Mouse (Mus musculus): ENCODE data around the gene Efcab1. TPM values are rescaled to one million over a fixed set of nuclear protein-coding genes. Genes with fewer than 3 reads are reported as not detected.

Gene Efcab1
- 11.1 and 11.3 TPM in 2 replicates for polyA plus RNA-seq (2014; fragmentation: Nextera tagmentation; extraction: Ambion mirVana)

DNA sequence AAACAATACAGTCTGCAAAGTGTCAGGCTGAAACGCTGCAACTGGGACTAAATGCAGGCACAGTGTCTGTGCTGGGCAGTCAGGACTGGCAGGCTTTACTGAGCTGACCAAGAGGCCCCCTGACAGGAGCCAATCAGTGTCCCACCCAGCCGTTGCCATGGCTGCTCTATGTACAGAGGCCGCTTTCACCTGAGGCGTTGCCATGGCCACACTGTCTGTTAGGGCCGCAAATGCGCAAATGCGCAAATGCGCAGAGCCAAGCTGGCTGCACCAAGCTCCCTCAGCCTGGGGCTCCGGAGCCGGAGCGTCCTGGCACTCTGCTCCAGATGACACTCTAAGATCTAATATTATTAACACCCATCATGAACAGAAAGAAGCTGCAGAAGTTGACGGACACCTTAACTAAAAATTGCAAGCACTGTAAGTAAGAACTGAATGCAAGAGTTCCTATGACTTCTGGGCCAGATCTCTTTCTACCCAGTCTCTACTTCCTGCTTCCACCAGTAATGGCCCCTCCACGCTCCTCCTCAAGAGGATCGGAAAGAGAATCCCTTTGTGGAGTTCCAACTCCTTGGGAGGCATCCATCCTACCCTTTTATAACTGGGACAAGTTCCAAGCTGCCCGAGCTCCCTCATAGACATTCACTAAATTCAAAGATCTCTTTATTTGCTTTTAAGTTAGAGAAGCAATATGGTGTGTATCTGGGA, at the start of gene Efcab1:
Gene Efcab1 (plus strand): TSS at position 214 of the 708 bp plus-strand sequence.
- Histone ChIP-seq H3K27me3 (ENCODE audit: control insufficient read depth, insufficient read depth, low read length) (no peaks in the 10 kb centered on the region), H3K4me1 (ENCODE audit: control insufficient read depth, insufficient read depth, low read length) (no peaks in the 10 kb centered on the region), H3K36me3 (replicated peaks; ENCODE audit: control insufficient read depth, insufficient read depth, low read depth, low read length) (no peaks in the 10 kb centered on the region), H3K4me3 (ENCODE audit: low read depth, low read length) (peak within 1 kb of the TSS; percentile 32), H3K9ac (replicated peaks; ENCODE audit: low read length) (peak within 1 kb of the TSS; percentile 25; the same call in 1 of the 2 replicates), H3K27ac (replicated peaks; ENCODE audit: low read depth, low read length) (no peak within 1 kb of the TSS), H3K9me3 (replicated peaks; ENCODE audit: control insufficient read depth, low read length) (no peaks in the 10 kb centered on the region), H3K4me2 (ENCODE audit: low read depth, low read length) (peak within 1 kb of the TSS; percentile 42)
- 11% methylated on average over 15 of the region's 15 CpGs for WGBS
- peak; percentile 100 for ATAC-seq (replicated peaks; ENCODE audit: insufficient number of reproducible peaks, low FRiP score, low TSS enrichment, low read depth)
- DNase-seq (ENCODE audit: low spot score) = peak; percentile 88

DNA sequence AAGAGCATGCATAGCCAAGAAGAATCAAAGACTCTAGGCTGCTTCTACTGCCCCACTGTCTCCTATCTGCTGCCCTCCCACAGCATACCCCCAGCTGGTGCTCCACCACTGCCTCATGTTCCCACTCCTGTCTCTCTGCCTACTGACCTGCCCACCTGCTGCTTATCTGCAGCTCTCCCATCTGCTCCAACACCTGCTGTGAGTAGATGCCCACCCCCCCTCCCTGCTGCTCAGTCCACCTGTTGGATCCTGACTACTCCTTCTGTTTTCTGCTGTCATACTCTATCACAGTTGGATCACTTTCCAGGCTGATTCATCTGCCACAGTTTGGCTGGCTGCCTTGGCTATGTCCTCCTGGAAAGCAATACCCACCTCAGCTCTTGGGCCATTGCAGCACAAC, 47.0 kb upstream of the Efcab1 start:
- Histone ChIP-seq H3K27ac (replicated peaks; ENCODE audit: low read depth, low read length) (no peak overlapping the region), H3K27me3 (ENCODE audit: control insufficient read depth, insufficient read depth, low read length) (no peaks in the 10 kb centered on the region), H3K4me2 (ENCODE audit: low read depth, low read length) (no peak overlapping the region), H3K9ac (replicated peaks; ENCODE audit: low read length) (no peak overlapping the region), H3K4me1 (ENCODE audit: control insufficient read depth, insufficient read depth, low read length) (no peaks in the 10 kb centered on the region), H3K9me3 (replicated peaks; ENCODE audit: control insufficient read depth, low read length) (no peaks in the 10 kb centered on the region), H3K4me3 (ENCODE audit: low read depth, low read length) (no peak overlapping the region), H3K36me3 (replicated peaks; ENCODE audit: control insufficient read depth, insufficient read depth, low read depth, low read length) (no peaks in the 10 kb centered on the region)
- DNase-seq (ENCODE audit: low spot score) (no peak), ATAC-seq (replicated peaks; ENCODE audit: insufficient number of reproducible peaks, low FRiP score, low TSS enrichment, low read depth) (no peak)

GRCm38 (mm10) chr16:14884916-14885315, 21.5 kb upstream of the Efcab1 start:
- Histone ChIP-seq H3K9me3 (replicated peaks; ENCODE audit: control insufficient read depth, low read length) (no peaks in the 10 kb centered on the region), H3K4me3 (ENCODE audit: low read depth, low read length) (no peak overlapping the region), H3K9ac (replicated peaks; ENCODE audit: low read length) (no peak overlapping the region), H3K27ac (replicated peaks; ENCODE audit: low read depth, low read length) (no peak overlapping the region), H3K36me3 (replicated peaks; ENCODE audit: control insufficient read depth, insufficient read depth, low read depth, low read length) (no peaks in the 10 kb centered on the region), H3K4me2 (ENCODE audit: low read depth, low read length) (no peak overlapping the region), H3K27me3 (ENCODE audit: control insufficient read depth, insufficient read depth, low read length) (no peaks in the 10 kb centered on the region), H3K4me1 (ENCODE audit: control insufficient read depth, insufficient read depth, low read length) (no peaks in the 10 kb centered on the region)
- WGBS = 89% methylated on average over 2 of the region's 2 CpGs
- no peak for ATAC-seq (replicated peaks; ENCODE audit: insufficient number of reproducible peaks, low FRiP score, low TSS enrichment, low read depth)
- no peak for DNase-seq (ENCODE audit: low spot score)

DNA sequence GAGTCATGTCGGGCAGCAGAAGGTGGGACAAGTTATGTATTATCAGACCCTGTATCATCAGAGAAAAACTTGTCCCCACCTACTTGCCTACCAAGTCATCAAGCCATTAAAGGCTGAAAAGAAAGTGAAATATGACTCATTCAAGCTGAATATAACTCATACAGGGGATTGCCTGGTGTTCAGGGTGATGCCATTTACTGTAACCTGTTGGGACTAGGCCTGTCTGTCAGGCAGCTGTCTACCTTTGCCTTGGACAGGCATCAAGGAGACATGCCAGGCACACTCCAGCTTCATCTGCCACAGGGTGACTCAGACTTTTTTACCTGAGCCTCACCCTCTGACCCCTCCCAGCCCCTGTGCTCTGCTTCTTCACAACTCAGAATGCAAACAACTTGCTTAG, 21.0 kb upstream of the Efcab1 start:
- Histone ChIP-seq H3K27me3 (ENCODE audit: control insufficient read depth, insufficient read depth, low read length) (no peaks in the 10 kb centered on the region), H3K4me2 (ENCODE audit: low read depth, low read length) (no peak overlapping the region), H3K36me3 (replicated peaks; ENCODE audit: control insufficient read depth, insufficient read depth, low read depth, low read length) (no peaks in the 10 kb centered on the region), H3K27ac (replicated peaks; ENCODE audit: low read depth, low read length) (no peak overlapping the region), H3K4me1 (ENCODE audit: control insufficient read depth, insufficient read depth, low read length) (no peaks in the 10 kb centered on the region), H3K9ac (replicated peaks; ENCODE audit: low read length) (no peak overlapping the region), H3K4me3 (ENCODE audit: low read depth, low read length) (no peak overlapping the region), H3K9me3 (replicated peaks; ENCODE audit: control insufficient read depth, low read length) (no peaks in the 10 kb centered on the region)
- 92% methylated on average over 1 of the region's 1 CpGs for WGBS
- ATAC-seq (replicated peaks; ENCODE audit: insufficient number of reproducible peaks, low FRiP score, low TSS enrichment, low read depth) = no peak
- no peak for DNase-seq (ENCODE audit: low spot score)

DNA sequence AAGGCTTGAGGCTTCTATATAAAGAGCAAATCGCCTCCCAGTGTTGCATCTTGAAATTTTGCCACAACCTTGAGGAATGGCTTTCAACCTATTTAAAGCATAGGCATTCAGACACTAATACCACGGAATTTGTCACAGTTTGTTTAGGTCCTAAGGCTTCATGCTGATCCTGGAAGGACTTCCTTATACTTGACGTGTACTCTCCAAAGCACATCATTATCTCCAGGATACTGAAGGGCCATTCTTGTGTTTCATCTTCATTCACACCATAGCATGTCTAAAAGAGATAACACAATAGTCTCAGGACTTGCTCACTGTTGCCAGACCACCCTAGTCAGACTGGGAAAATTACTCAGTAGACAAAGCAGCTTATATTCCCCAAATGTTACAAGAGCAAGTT, 13.9 kb upstream of the Efcab1 start:
- 70% methylated on average over 3 of the region's 3 CpGs for WGBS
- no peaks in the 10 kb centered on the region for H3K27me3 ChIP-seq (ENCODE audit: control insufficient read depth, insufficient read depth, low read length)
- no peak overlapping the region for H3K27ac ChIP-seq (replicated peaks; ENCODE audit: low read depth, low read length)
- H3K9me3 ChIP-seq (replicated peaks; ENCODE audit: control insufficient read depth, low read length) = no peaks in the 10 kb centered on the region
- no peaks in the 10 kb centered on the region for H3K36me3 ChIP-seq (replicated peaks; ENCODE audit: control insufficient read depth, insufficient read depth, low read depth, low read length)
- H3K4me3 ChIP-seq (ENCODE audit: low read depth, low read length) = no peak overlapping the region
- H3K9ac ChIP-seq (replicated peaks; ENCODE audit: low read length) = no peak overlapping the region
- DNase-seq (ENCODE audit: low spot score) = no peak
- no peaks in the 10 kb centered on the region for H3K4me1 ChIP-seq (ENCODE audit: control insufficient read depth, insufficient read depth, low read length)
- no peak overlapping the region for H3K4me2 ChIP-seq (ENCODE audit: low read depth, low read length)
- ATAC-seq (replicated peaks; ENCODE audit: insufficient number of reproducible peaks, low FRiP score, low TSS enrichment, low read depth) = no peak

DNA sequence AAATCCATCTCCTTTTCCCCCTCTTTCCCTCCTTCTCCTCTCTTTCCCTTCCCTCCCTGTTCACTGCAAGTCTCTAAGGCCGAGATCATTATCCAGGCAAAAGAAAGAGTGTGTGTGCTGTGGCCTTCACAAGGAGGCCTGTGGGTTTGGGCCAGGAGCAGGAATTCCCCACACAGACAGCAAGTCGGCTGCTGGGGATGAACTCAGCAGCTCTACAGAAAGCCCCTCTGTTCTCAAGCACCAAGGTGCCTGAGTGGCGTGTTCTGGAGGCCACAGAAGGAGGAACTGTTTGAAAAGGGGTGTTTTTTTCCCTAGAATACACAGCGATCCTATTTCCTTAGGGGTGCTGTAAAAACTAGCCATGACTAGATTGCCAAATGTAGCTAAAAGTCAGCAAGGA, 12.5 kb upstream of the Efcab1 start:
- Histone ChIP-seq H3K4me1 (ENCODE audit: control insufficient read depth, insufficient read depth, low read length) (no peaks in the 10 kb centered on the region), H3K4me2 (ENCODE audit: low read depth, low read length) (no peak overlapping the region), H3K27me3 (ENCODE audit: control insufficient read depth, insufficient read depth, low read length) (no peaks in the 10 kb centered on the region), H3K27ac (replicated peaks; ENCODE audit: low read depth, low read length) (no peak overlapping the region), H3K4me3 (ENCODE audit: low read depth, low read length) (no peak overlapping the region), H3K36me3 (replicated peaks; ENCODE audit: control insufficient read depth, insufficient read depth, low read depth, low read length) (no peaks in the 10 kb centered on the region), H3K9me3 (replicated peaks; ENCODE audit: control insufficient read depth, low read length) (no peaks in the 10 kb centered on the region), H3K9ac (replicated peaks; ENCODE audit: low read length) (no peak overlapping the region)
- ATAC-seq (replicated peaks; ENCODE audit: insufficient number of reproducible peaks, low FRiP score, low TSS enrichment, low read depth) (no peak), DNase-seq (ENCODE audit: low spot score) (no peak)
- 41% methylated on average over 4 of the region's 4 CpGs for WGBS

- Histone ChIP-seq H3K27ac (replicated peaks; ENCODE audit: low read depth, low read length) (no peak overlapping the region), H3K4me1 (ENCODE audit: control insufficient read depth, insufficient read depth, low read length) (no peaks in the 10 kb centered on the region), H3K36me3 (replicated peaks; ENCODE audit: control insufficient read depth, insufficient read depth, low read depth, low read length) (no peaks in the 10 kb centered on the region), H3K4me3 (ENCODE audit: low read depth, low read length) (no peak overlapping the region), H3K27me3 (ENCODE audit: control insufficient read depth, insufficient read depth, low read length) (no peaks in the 10 kb centered on the region), H3K9me3 (replicated peaks; ENCODE audit: control insufficient read depth, low read length) (no peaks in the 10 kb centered on the region), H3K4me2 (ENCODE audit: low read depth, low read length) (no peak overlapping the region), H3K9ac (replicated peaks; ENCODE audit: low read length) (no peak overlapping the region)
- ATAC-seq (replicated peaks; ENCODE audit: insufficient number of reproducible peaks, low FRiP score, low TSS enrichment, low read depth) (no peak), DNase-seq (ENCODE audit: low spot score) (no peak)
- 96% methylated on average over 1 of the region's 1 CpGs for WGBS
Measured at GRCm38 (mm10) chr16:14894713-14895112, 11.7 kb upstream of the Efcab1 start.

DNA sequence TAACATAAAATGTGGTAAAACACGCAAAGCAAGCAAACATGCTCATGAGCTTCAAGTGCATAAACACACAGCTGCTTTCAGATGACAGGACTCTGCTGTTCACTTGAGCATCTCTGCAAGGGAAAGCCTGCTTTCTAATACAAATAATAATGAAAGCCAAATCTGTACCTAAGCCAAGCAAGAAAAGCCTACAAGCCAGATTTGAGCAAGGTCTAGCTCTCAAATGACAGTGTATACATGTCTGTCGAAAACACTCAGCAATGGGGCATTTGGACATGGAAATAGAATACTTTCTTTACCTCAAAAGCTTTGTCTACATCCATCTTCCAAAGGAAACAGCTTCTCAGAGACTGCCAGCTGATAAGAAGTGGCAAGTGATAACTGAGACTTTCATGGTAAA, 10.9 kb upstream of the Efcab1 start:
- DNase-seq (ENCODE audit: low spot score) (no peak), ATAC-seq (replicated peaks; ENCODE audit: insufficient number of reproducible peaks, low FRiP score, low TSS enrichment, low read depth) (no peak)
- Histone ChIP-seq H3K9ac (replicated peaks; ENCODE audit: low read length) (no peak overlapping the region), H3K4me2 (ENCODE audit: low read depth, low read length) (no peak overlapping the region), H3K4me3 (ENCODE audit: low read depth, low read length) (no peak overlapping the region), H3K27me3 (ENCODE audit: control insufficient read depth, insufficient read depth, low read length) (no peaks in the 10 kb centered on the region), H3K4me1 (ENCODE audit: control insufficient read depth, insufficient read depth, low read length) (no peaks in the 10 kb centered on the region), H3K9me3 (replicated peaks; ENCODE audit: control insufficient read depth, low read length) (no peaks in the 10 kb centered on the region), H3K36me3 (replicated peaks; ENCODE audit: control insufficient read depth, insufficient read depth, low read depth, low read length) (no peaks in the 10 kb centered on the region), H3K27ac (replicated peaks; ENCODE audit: low read depth, low read length) (no peak overlapping the region)
- 76% methylated on average over 2 of the region's 2 CpGs for WGBS

Data from embryonic facial prominence, embryonic 11.5 days (tissue).